Mouse (Mus musculus) T-cell, adult 2 months (primary cell): ENCODE results near the gene Ddx17.
A peak's percentile ranks its signal among the peaks of the same experiment; 100 is the strongest.

Experiments used
- DNase-seq: peaks from one replicate; pipeline ENCODE4 v3.0.0; 2022; ENCODE audit warnings: low spot score

Ddx17 gene

DNA sequence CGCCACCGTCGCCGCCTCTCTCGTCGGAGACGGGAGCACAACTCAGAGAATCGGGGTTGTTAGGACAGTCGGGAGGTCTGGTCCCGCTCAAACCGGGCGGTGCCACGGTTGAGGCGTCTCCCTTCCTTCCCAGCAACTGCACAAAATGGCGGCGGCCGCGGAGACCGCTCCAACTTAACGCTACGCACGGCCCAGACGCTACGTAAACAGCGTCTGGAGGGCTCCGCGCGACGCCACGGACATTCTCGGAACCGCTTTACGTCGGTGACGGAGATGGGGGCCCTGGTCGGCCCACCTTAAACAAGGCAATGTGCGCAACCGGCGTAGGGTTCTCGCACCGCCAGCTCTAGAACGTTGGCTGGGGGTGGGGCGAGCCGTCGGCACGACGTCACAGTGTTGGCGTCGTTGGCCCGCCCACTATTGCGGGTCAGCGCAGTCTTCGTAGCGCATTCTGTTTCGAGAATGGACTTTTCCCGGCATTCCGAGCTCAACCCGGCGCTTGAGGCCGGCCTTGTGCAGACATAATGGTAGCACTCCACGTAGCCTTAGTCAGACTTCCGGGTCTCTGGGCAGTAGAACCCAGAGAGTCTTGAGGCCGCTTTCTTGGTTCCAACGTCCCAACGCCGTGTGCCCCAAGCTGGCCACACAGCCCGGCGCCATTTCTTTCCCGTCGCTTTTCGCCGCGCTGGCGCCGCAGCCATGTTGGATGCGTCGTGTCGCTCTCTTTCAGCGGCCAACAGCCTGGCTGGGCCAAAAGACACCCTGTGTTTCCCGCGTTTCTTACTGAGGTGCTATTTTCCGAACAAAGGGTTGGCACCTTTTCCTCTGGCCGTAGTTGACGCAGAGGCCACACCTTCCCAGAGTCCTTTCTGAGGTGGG lies at the start of gene Ddx17:
TSS of gene Ddx17 (minus strand) at position 332 of the 879 bp plus-strand sequence.
- DNase-seq: peak; percentile 98

- no peak for DNase-seq
These were observed 35.0 kb upstream of the Ddx17 start for GRCm38 (mm10) chr15:79581581-79581980.

DNA sequence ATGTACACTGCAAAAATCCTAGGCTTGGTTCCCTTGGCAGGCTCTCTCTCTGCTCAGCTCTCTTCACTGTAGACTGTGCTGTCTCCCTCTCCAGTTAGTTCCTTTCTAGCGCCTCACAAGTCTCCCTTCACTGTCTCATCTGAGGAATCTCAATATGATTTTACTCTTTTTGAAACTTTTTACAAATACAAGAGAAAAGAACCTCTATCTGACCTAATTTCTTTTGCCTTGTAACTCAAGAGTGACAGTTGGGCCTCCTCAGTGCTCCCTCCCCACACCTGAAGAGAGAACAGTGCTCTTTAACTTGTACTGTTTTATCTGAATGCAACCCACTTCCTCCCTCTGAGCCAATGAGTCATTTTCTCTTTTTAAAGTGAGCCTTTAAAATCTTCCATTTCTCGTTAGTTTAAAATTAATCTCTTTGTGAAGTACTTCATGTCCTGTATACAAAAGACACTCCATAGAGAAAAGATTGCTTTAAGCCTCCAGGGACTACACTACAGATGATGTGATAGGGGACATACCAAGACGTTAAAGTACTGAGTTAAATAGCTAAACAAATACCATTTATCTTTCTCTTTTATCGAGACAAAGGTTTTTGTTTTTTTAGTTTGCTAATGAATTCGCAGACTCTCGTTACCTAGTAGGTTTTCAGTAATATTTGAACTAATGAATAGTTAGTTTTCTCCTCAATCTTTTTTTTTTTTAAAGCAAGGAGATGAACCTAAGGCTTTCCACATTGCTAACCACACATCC lies 31.3 kb upstream of the Ddx17 start:
- peak; percentile 20 for DNase-seq

DNA sequence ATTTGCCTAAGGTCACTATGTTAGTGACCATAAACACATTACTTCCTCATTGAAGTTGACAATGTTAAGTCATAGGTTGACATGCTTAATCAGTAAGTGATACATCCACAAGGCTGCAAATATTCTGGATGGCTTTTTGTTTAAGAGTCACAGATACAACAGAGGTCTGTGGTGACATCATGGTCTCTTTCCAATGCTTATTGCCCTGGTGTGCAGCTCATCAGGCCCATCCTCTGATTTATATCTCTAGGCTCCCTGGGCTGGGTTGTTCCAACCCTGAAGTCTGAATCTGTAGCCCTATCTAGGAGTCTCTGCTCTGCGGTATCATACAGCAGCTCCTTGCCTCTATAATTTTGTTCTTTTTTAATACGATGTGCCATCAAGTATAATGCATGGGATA lies 30.4 kb upstream of the Ddx17 start:
- no peak for DNase-seq

- no peak for DNase-seq
These were observed 29.1 kb upstream of the Ddx17 start for GRCm38 (mm10) chr15:79575543-79576222.

DNA sequence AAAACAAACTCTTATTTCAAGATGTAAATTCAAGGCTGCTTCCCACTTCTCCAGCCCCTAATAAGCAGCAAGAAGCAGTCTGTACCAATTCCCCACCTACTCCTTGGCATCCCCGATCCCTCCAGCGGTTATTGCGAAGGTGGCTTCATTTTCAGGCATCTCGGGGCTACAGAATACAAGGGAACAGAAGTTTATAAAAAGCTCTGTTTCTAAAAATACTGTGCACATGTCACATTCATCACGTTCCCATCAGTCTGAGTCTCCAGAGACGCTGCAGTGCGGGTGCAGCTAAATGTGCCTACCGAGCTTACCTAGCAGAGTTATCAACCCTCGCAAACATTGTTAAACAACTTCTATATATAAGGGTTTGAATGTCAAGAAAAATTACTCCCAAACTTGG lies 15.9 kb upstream of the Ddx17 start:
- DNase-seq: no peak

- no peak for DNase-seq
These were observed 13.1 kb upstream of the Ddx17 start for GRCm38 (mm10) chr15:79559649-79560048.

DNA sequence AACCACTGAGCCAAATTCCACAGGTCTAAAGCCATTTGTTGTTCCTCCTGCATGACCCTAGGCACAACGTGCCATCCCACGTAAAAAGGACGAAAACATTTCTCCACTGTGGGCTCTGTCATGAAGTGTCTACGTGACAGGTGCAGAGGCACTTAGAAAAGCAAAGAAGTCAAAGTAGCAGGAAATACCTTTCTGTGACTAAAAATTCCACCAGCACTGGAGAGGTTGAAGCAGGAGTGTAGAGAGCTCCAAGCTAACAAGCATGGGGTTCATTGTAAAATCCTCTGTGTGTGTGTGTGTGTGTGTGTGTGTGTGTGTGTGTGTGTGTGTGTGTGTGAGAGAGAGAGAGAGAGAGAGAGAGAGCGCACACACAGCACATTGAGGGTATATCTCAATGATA lies 6.0 kb upstream of the Ddx17 start:
- no peak for DNase-seq

- no peak for DNase-seq
These were observed 1.7 kb upstream of the Ddx17 start for GRCm38 (mm10) chr15:79548226-79548625.

GRCm38 (mm10) chr15:79547289-79547820 lies 814 bp upstream of the Ddx17 start:
- no peak for DNase-seq

DNA sequence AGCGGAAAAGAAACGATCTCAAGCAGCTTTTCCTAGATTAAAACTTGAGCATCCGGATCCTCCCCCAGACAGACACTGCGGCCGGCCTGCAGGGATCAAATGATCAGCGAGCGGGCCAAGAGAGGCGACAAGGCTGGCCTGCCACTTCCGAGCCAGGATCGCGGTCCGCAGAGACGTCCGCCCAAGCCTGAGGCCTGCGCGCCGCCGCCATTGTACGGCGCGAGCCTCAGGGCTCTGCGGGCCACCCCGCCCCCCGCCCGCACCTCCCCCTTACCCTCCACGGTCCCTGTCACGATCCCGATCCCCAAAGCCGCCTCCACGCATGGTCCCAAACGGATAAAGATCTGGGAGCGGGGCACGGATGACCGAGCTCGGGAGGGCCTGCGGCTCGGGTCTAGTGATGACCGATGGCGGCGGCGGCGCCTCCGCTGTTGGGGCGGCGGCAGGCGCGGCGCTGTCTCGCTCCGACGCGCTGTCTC lies 581 bp downstream of the Ddx17 start:
- DNase-seq: peak; percentile 49

DNA sequence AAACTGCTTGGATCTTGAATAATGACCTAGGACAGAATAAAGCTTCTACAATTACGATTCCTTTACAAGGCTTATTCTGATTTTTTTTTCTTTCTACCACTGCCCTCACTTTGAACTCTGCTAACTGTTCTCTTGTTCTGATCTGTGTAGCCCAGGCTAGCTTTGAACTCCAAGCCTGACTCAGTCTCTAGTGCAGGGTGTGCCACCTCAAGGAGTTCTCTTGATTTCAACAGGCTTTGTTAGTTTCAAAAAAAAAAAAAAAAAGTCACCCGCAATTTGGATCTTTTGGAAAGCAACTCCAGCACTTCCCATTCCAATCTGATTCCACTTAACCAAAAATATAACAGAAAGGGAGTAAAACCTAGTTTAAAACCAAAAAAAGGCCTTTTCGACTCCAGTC lies 1.0 kb downstream of the Ddx17 start:
- DNase-seq: no peak

- no peak for DNase-seq
These were observed 2.6 kb downstream of the Ddx17 start for GRCm38 (mm10) chr15:79543968-79544367.

- no peak for DNase-seq
These were observed 12.7 kb downstream of the Ddx17 start for GRCm38 (mm10) chr15:79533796-79534195.

- DNase-seq: no peak
These were observed 16.6 kb downstream of the Ddx17 start for GRCm38 (mm10) chr15:79529935-79530334.

- DNase-seq: no peak
These were observed 18.4 kb downstream of the Ddx17 start for GRCm38 (mm10) chr15:79527991-79528639.

GRCm38 (mm10) chr15:79527192-79527591 lies 19.3 kb downstream of the Ddx17 start:
- DNase-seq: no peak

DNA sequence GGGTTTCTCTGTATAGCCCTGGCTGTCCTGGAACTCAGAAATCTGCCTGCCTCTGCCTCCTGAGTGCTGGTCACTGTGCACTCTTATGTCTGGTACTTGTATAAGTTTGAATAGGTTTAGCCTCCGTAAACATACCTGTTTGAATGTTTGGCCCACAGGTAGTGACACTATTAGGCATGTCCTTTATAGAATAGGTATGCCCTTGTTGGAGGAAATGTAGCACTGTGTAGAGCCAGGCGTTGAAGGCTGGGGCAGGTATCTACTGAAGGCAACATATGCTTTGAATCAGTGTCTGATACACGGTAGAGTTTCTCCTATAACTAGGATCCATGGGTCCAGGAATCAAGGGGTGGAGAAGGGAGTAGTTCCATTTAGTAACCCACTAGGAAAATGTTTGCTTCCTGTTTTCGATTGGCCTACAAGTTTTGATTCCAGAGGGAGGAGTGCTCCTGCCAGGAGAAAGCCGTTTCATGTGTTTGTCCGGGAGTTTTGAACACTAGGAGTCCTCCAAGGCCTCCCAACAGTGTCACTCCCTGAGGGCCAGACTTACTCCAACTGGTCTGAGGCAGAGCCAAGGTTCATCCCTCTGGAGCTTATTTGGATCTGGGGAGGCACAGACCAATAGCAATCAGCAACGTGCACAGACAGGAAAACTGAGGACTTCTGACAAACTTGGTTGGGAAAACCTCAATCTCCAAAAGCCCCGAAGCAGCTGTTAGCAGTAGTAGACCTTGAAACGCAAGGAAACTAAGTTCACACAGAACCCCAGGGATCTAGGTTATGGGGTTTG lies 20.4 kb downstream of the Ddx17 start:
- DNase-seq: no peak

DNA sequence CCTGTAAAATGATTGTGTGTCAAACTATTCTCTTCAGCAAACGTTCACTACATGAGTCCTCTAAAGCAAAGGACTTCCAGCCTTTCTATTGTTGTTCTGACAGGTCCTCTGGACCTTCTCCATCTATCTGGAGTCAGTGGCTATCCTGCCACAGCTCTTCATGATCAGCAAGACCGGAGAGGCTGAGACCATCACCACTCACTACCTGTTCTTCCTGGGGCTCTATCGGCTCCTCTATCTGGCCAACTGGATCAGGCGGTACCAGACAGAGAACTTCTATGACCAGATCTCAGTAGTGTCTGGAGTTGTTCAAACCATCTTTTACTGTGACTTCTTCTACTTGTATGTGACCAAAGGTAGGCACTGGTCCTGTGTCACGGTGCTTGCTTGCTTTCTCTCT lies 21.0 kb downstream of the Ddx17 start:
- no peak for DNase-seq

GRCm38 (mm10) chr15:79519400-79520220 lies 26.9 kb downstream of the Ddx17 start:
- DNase-seq: no peak
